Mouse (Mus musculus) urinary bladder, postnatal 25 days (tissue): Measurements from ENCODE around the gene Ptprf.
A peak's percentile ranks its signal among the peaks of the same experiment; 100 is the strongest.

ENCODE experiments used
- DNase-seq: peaks from one replicate; pipeline ENCODE4 v3.0.0; 2022; ENCODE audit warnings: low spot score

Gene Ptprf

GRCm38 (mm10) chr4:118206918-118207640 lies 84.1 kb downstream of the Ptprf start:
- DNase-seq, result no peak

GRCm38 (mm10) chr4:118205906-118206305 lies 85.3 kb downstream of the Ptprf start:
- DNase-seq, result no peak

- DNase-seq, result no peak
Observed at GRCm38 (mm10) chr4:118199093-118199492, 92.1 kb downstream of the Ptprf start.

GRCm38 (mm10) chr4:118198606-118199005 lies 92.6 kb downstream of the Ptprf start:
- DNase-seq, result no peak

- no peak for DNase-seq
Observed at GRCm38 (mm10) chr4:118196185-118196584, 95.0 kb downstream of the Ptprf start.

- no peak for DNase-seq
Observed at GRCm38 (mm10) chr4:118180301-118181080, 110.7 kb downstream of the Ptprf start.

GRCm38 (mm10) chr4:118179467-118180300 lies 111.5 kb downstream of the Ptprf start, which contains the start of gene Kdm4a:
Gene Kdm4a (minus strand): TSS chr4:118180043.
- DNase-seq, result peak; percentile 79

- DNase-seq, result no peak
Observed at GRCm38 (mm10) chr4:118178952-118179466, 112.2 kb downstream of the Ptprf start.

- DNase-seq, result no peak
Observed at GRCm38 (mm10) chr4:118172461-118172860, 118.7 kb downstream of the Ptprf start.

GRCm38 (mm10) chr4:118171006-118171405 lies 120.2 kb downstream of the Ptprf start:
- DNase-seq, result no peak

GRCm38 (mm10) chr4:118162123-118162522 lies 129.1 kb downstream of the Ptprf start:
- no peak for DNase-seq
